Mouse (Mus musculus): ENCODE data around the gene Snx5. TPM values are rescaled to one million over a fixed set of nuclear protein-coding genes. Genes with fewer than 3 reads are reported as not detected.

Gene Snx5
- total and polyA plus RNA-seq, 3 experiments = 21.4 to 185 (median 179) TPM

- Histone ChIP-seq H3K4me1 (ENCODE audit: insufficient read depth, low read depth, low read length) (no peaks in the 10 kb centered on the region), H3K4me3 (ENCODE audit: low read depth, low read length) (no peak overlapping the region), H3K36me3 (replicated peaks) (no peaks in the 10 kb centered on the region), H3K27me3 (ENCODE audit: insufficient read depth, low read length) (peaks cover 29% of the 10 kb centered on the region), H3K9me3 (replicated peaks) (no peaks in the 10 kb centered on the region)
- ATAC-seq (ENCODE audit: extremely low read depth, insufficient number of reproducible peaks, low FRiP score, poor library complexity, severe bottlenecking) (no peak), DNase-seq (ENCODE audit: low spot score) (no peak)
- TF ChIP-seq GATA2 (IDR thresholded peaks at IDR 0.05; ENCODE audit: borderline replicate concordance, low read depth, low read length) (no peak), TAL1 (conservative IDR thresholded peaks at IDR 0.05; ENCODE audit: low read depth, low read length) (no peak), CTCF (IDR thresholded peaks at IDR 0.05; ENCODE audit: low read depth, low read length) (no peak), GATA1 (IDR thresholded peaks at IDR 0.05; ENCODE audit: borderline replicate concordance, low read length) (no peak), POLR2AphosphoS5 (IDR thresholded peaks at IDR 0.05; ENCODE audit: insufficient replicate concordance, low read depth, low read length) (no peak)
Measured at GRCm38 (mm10) chr2:144299749-144300669, 29.3 kb upstream of the Snx5 start.

- Histone ChIP-seq H3K4me1 (ENCODE audit: insufficient read depth, low read depth, low read length) (no peaks in the 10 kb centered on the region), H3K27me3 (ENCODE audit: insufficient read depth, low read length) (peaks cover 23% of the 10 kb centered on the region), H3K36me3 (replicated peaks) (no peaks in the 10 kb centered on the region), H3K9me3 (replicated peaks) (no peaks in the 10 kb centered on the region), H3K4me3 (ENCODE audit: low read depth, low read length) (no peak overlapping the region)
- DNase-seq (ENCODE audit: low spot score) (no peak), ATAC-seq (ENCODE audit: extremely low read depth, insufficient number of reproducible peaks, low FRiP score, poor library complexity, severe bottlenecking) (no peak)
- TF ChIP-seq POLR2AphosphoS5 (IDR thresholded peaks at IDR 0.05; ENCODE audit: insufficient replicate concordance, low read depth, low read length) (no peak), GATA1 (IDR thresholded peaks at IDR 0.05; ENCODE audit: borderline replicate concordance, low read length) (no peak), TAL1 (conservative IDR thresholded peaks at IDR 0.05; ENCODE audit: low read depth, low read length) (no peak), GATA2 (IDR thresholded peaks at IDR 0.05; ENCODE audit: borderline replicate concordance, low read depth, low read length) (no peak), CTCF (IDR thresholded peaks at IDR 0.05; ENCODE audit: low read depth, low read length) (no peak)
Measured at GRCm38 (mm10) chr2:144295145-144295735, 24.5 kb upstream of the Snx5 start.

- TF ChIP-seq POLR2AphosphoS5 (IDR thresholded peaks at IDR 0.05; ENCODE audit: insufficient replicate concordance, low read depth, low read length) (no peak), GATA1 (IDR thresholded peaks at IDR 0.05; ENCODE audit: borderline replicate concordance, low read length) (no peak), TAL1 (conservative IDR thresholded peaks at IDR 0.05; ENCODE audit: low read depth, low read length) (no peak), GATA2 (IDR thresholded peaks at IDR 0.05; ENCODE audit: borderline replicate concordance, low read depth, low read length) (no peak), CTCF (IDR thresholded peaks at IDR 0.05; ENCODE audit: low read depth, low read length) (no peak)
- H3K9me3 ChIP-seq (replicated peaks) = no peaks in the 10 kb centered on the region
- ATAC-seq (ENCODE audit: extremely low read depth, insufficient number of reproducible peaks, low FRiP score, poor library complexity, severe bottlenecking) (no peak), DNase-seq (ENCODE audit: low spot score) (no peak)
- H3K27me3 ChIP-seq (ENCODE audit: insufficient read depth, low read length) = peaks cover 26% of the 10 kb centered on the region
- no peak overlapping the region for H3K4me3 ChIP-seq (ENCODE audit: low read depth, low read length)
- H3K4me1 ChIP-seq (ENCODE audit: insufficient read depth, low read depth, low read length) = no peaks in the 10 kb centered on the region
- H3K36me3 ChIP-seq (replicated peaks) = no peaks in the 10 kb centered on the region
Measured at GRCm38 (mm10) chr2:144291600-144292305, 21.0 kb upstream of the Snx5 start.

GRCm38 (mm10) chr2:144290321-144290720 is 19.6 kb upstream of the Snx5 start:
- Histone ChIP-seq H3K4me3 (ENCODE audit: low read depth, low read length) (no peak overlapping the region), H3K4me1 (ENCODE audit: insufficient read depth, low read depth, low read length) (no peaks in the 10 kb centered on the region), H3K36me3 (replicated peaks) (no peaks in the 10 kb centered on the region), H3K27me3 (ENCODE audit: insufficient read depth, low read length) (peaks cover 28% of the 10 kb centered on the region), H3K9me3 (replicated peaks) (no peaks in the 10 kb centered on the region)
- no peak for TF ChIP-seq TAL1 (conservative IDR thresholded peaks at IDR 0.05; ENCODE audit: low read depth, low read length)
- TF ChIP-seq GATA1 (IDR thresholded peaks at IDR 0.05; ENCODE audit: borderline replicate concordance, low read length) = no peak
- TF ChIP-seq CTCF (IDR thresholded peaks at IDR 0.05; ENCODE audit: low read depth, low read length) = no peak
- TF ChIP-seq POLR2AphosphoS5 (IDR thresholded peaks at IDR 0.05; ENCODE audit: insufficient replicate concordance, low read depth, low read length) = no peak
- no peak for TF ChIP-seq GATA2 (IDR thresholded peaks at IDR 0.05; ENCODE audit: borderline replicate concordance, low read depth, low read length)
- no peak for DNase-seq (ENCODE audit: low spot score)
- no peak for ATAC-seq (ENCODE audit: extremely low read depth, insufficient number of reproducible peaks, low FRiP score, poor library complexity, severe bottlenecking)

- Histone ChIP-seq H3K4me1 (ENCODE audit: insufficient read depth, low read depth, low read length) (no peaks in the 10 kb centered on the region; the same call in 1 of the 2 replicates), H3K36me3 (replicated peaks) (peaks cover 40% of the 10 kb centered on the region), H3K27me3 (ENCODE audit: insufficient read depth, low read length) (peaks cover 17% of the 10 kb centered on the region), H3K9me3 (replicated peaks) (no peaks in the 10 kb centered on the region), H3K4me3 (ENCODE audit: low read depth, low read length) (no peak overlapping the region)
- DNase-seq (ENCODE audit: low spot score) (no peak), ATAC-seq (ENCODE audit: extremely low read depth, insufficient number of reproducible peaks, low FRiP score, poor library complexity, severe bottlenecking) (no peak)
- TF ChIP-seq TAL1 (conservative IDR thresholded peaks at IDR 0.05; ENCODE audit: low read depth, low read length) (no peak), GATA2 (IDR thresholded peaks at IDR 0.05; ENCODE audit: borderline replicate concordance, low read depth, low read length) (no peak), POLR2AphosphoS5 (IDR thresholded peaks at IDR 0.05; ENCODE audit: insufficient replicate concordance, low read depth, low read length) (no peak), CTCF (IDR thresholded peaks at IDR 0.05; ENCODE audit: low read depth, low read length) (no peak), GATA1 (IDR thresholded peaks at IDR 0.05; ENCODE audit: borderline replicate concordance, low read length) (no peak)
Measured at GRCm38 (mm10) chr2:144281417-144281816, 10.7 kb upstream of the Snx5 start.
